Mouse (Mus musculus) embryonic fibroblast, embryonic 13.5 days (primary cell): Measurements from ENCODE around the gene Syt5.
"Not testable (repeated sequence)": the region's sequence is repeated elsewhere in the genome, so short reads cannot be mapped to it uniquely, and the experiment has no call there.

ENCODE experiments used
- CTCF ChIP-seq: IDR thresholded peaks from 2 replicates; pipeline ENCODE4 v1.5.1; 2011; ENCODE audit warnings: mild to moderate bottlenecking, control low read depth, low read length, moderate library complexity, borderline replicate concordance; ENCODE audit not compliant: insufficient read depth
- POLR2A ChIP-seq: IDR thresholded peaks from 2 replicates; pipeline ENCODE4 v1.6.1; 2011; ENCODE audit warnings: low read depth, mild to moderate bottlenecking, control low read depth, low read length, moderate library complexity

GRCm38 (mm10) chr7:4597046-4597445 is 49.7 kb upstream of the Syt5 start:
- TF ChIP-seq CTCF, POLR2A: not testable (repeated sequence)
